Mouse (Mus musculus): ENCODE data around the gene Olfr332. TPM values are rescaled to one million over a fixed set of nuclear protein-coding genes. Genes with fewer than 3 reads are reported as not detected.
"Not testable (repeated sequence)": the region's sequence is repeated elsewhere in the genome, so short reads cannot be mapped to it uniquely, and the experiment has no call there.

The Olfr332 gene
- polyA plus RNA-seq (2015; fragmentation: Nextera tagmentation; extraction: Ambion mirVana) = not detected in 2 replicates

DNA sequence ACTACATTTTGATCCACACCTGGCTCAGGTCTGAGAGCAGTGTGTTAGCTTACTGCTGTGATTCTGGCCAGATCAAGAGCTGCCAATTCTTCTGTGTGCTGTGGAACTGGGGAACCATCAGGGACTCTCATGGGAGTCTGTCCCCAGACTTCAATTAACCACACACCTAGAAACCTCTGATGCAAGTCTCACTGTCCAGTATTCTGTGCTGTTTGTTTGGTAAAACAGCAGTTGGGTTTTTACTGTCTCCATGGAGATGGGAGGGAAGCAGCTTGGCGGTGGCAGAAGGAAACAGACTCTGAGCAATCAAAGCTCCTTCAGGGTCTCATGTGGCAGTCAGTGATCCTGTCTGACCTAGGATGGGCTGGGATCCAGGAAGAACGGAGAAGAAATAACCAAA is at the start of gene Olfr332:
Olfr332 (minus strand) TSS at position 101 of the 400 bp plus-strand sequence.
- H3K36me3 ChIP-seq (ENCODE audit: insufficient read depth, low read length) = no peaks in the 10 kb centered on the region
- no peak for ATAC-seq (ENCODE audit: low FRiP score, low TSS enrichment)
- no peaks in the 10 kb centered on the region for H3K27me3 ChIP-seq (ENCODE audit: insufficient read depth, low read length)
- H3K27ac ChIP-seq (ENCODE audit: low read length) = no peak within 1 kb of the TSS
- H3K9ac ChIP-seq (replicated peaks; ENCODE audit: low read length) = no peak within 1 kb of the TSS
- H3K4me2 ChIP-seq (replicated peaks; ENCODE audit: low read depth, low read length) = no peak within 1 kb of the TSS
- no peaks in the 10 kb centered on the region for H3K4me1 ChIP-seq (ENCODE audit: insufficient read depth, low read length)
- WGBS = 64% methylated on average over 2 of the region's 2 CpGs
- no peaks in the 10 kb centered on the region for H3K9me3 ChIP-seq (ENCODE audit: low read length)
- H3K4me3 ChIP-seq (ENCODE audit: low read length) = no peak within 1 kb of the TSS

DNA sequence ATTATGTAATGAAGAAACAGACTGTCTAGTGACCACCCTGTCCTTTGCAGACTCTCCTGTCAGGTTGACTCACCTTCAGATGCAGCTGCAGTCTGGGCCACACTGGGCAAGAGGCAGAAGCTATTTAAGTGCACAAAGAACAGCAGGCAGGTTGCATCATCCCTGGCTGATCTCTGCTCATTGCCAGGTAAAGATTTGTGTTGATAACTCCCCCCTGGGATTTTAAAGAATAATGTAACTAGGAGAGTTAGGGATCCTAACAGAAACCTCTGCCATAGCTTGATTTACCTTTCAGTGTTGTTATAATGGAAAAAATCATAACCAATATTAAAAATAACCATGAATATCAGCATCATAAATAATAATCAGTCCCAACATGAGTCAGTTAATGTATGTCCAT is 42.4 kb upstream of the Olfr332 start, which contains the start of gene Olfr330:
Olfr330 (minus strand) TSS at position 101 of the 400 bp plus-strand sequence.
- not testable (repeated sequence) for H3K36me3 ChIP-seq (ENCODE audit: insufficient read depth, low read length); H3K9ac ChIP-seq (replicated peaks; ENCODE audit: low read length); ATAC-seq (ENCODE audit: low FRiP score, low TSS enrichment); H3K4me1 ChIP-seq (ENCODE audit: insufficient read depth, low read length); H3K27ac ChIP-seq (ENCODE audit: low read length); H3K4me3 ChIP-seq (ENCODE audit: low read length); H3K27me3 ChIP-seq (ENCODE audit: insufficient read depth, low read length); H3K4me2 ChIP-seq (replicated peaks; ENCODE audit: low read depth, low read length); H3K9me3 ChIP-seq (ENCODE audit: low read length)

DNA sequence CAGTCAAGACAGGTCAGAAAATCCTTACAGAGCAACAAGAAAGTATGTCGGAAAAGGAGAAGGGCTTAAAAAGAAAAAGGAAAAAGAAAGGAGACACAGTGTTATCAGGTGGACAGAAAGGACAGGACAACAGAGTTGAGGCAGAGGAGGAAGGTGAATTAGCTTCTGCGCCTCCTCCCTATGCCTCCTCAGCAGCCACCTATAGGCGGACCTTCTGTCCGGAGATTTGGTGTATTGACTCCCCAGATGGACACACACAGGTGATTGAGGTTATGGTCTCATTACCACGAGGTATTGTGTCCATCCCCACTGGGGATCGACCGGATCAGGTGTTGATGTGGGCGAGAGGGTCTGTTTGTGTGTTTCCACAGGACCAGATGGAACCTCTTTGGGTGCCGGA is 27.4 kb upstream of the Olfr332 start:
- H3K9ac ChIP-seq (replicated peaks; ENCODE audit: low read length) = not testable (repeated sequence)

DNA sequence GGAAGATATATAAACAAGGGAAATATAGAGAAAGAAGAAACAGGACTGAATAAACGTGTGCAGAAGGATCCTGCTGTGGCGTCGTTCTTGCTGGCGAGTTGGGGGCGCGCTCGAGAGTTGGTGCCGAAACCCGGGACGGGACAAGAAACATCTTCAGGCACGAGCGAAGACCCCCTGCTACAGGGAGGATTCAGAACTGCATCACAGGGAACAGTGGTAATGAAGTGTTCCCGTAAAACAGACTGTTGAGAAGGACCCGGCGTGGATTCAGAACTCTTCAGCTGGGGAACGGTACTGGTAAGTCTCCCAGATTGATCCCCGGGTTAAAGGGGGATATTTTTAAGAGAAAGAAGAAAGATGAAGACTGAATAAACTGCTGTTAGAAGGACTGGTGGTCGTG is 26.6 kb upstream of the Olfr332 start:
- not testable (repeated sequence) for H3K4me2 ChIP-seq (replicated peaks; ENCODE audit: low read depth, low read length); H3K36me3 ChIP-seq (ENCODE audit: insufficient read depth, low read length); H3K9ac ChIP-seq (replicated peaks; ENCODE audit: low read length); H3K27ac ChIP-seq (ENCODE audit: low read length); H3K9me3 ChIP-seq (ENCODE audit: low read length); H3K4me1 ChIP-seq (ENCODE audit: insufficient read depth, low read length); H3K27me3 ChIP-seq (ENCODE audit: insufficient read depth, low read length); ATAC-seq (ENCODE audit: low FRiP score, low TSS enrichment); H3K4me3 ChIP-seq (ENCODE audit: low read length)
- WGBS = 95% methylated on average over 15 of the region's 18 CpGs

More for the DNA sequence above, 27.4 kb upstream of the Olfr332 start:
- H3K4me2 ChIP-seq (replicated peaks; ENCODE audit: low read depth, low read length); H3K4me3 ChIP-seq (ENCODE audit: low read length); H3K4me1 ChIP-seq (ENCODE audit: insufficient read depth, low read length); H3K9me3 ChIP-seq (ENCODE audit: low read length); ATAC-seq (ENCODE audit: low FRiP score, low TSS enrichment); H3K36me3 ChIP-seq (ENCODE audit: insufficient read depth, low read length); H3K27me3 ChIP-seq (ENCODE audit: insufficient read depth, low read length); H3K27ac ChIP-seq (ENCODE audit: low read length): not testable (repeated sequence)
- 92% methylated on average over 6 of the region's 9 CpGs for WGBS

DNA sequence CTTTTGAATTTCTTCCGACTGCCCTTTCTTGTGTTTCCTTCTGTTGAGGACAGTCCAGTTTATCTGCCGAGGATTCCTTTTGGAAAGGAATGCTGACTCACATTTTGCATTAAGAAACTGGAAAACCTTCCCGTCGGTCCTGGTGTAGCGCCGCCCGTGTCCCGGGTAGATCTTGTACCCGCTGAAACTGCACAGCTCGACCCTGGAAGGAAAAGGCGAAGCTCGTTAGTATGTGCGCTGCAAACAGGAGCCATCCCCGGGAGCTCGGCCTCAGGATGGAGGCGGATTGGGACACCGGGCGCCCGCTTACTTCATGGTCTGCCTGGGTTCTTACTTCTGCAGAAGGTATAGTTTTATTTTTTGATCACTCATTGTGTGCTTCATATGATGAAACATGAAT is 16.7 kb upstream of the Olfr332 start:
- not testable (repeated sequence) for H3K27me3 ChIP-seq (ENCODE audit: insufficient read depth, low read length); H3K9ac ChIP-seq (replicated peaks; ENCODE audit: low read length); H3K4me3 ChIP-seq (ENCODE audit: low read length); H3K4me1 ChIP-seq (ENCODE audit: insufficient read depth, low read length); H3K9me3 ChIP-seq (ENCODE audit: low read length); ATAC-seq (ENCODE audit: low FRiP score, low TSS enrichment); H3K4me2 ChIP-seq (replicated peaks; ENCODE audit: low read depth, low read length); H3K36me3 ChIP-seq (ENCODE audit: insufficient read depth, low read length); H3K27ac ChIP-seq (ENCODE audit: low read length)
- 91% methylated on average over 19 of the region's 19 CpGs for WGBS

DNA sequence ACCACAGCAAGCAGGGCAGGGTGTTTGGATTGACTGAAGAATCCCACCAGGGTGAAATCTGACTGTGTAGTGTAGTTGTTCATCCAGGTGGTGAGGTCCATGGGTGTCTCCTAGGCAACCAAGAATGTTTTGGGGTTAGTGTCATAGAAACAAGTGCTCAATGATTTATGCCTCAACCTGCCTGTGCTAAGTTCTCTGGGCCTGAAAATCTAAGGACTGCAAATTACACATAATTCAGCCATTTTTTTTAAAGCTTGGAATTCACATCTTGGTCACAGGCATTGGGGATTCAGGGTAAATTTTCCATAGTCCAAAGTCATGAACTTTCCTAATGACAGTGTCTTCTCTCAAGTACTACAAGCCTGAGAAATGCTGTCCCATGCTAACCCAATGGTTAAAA is 10.1 kb upstream of the Olfr332 start, which contains the start of gene Olfr331:
Olfr331 (minus strand) TSS at position 101 of the 400 bp plus-strand sequence.
- not testable (repeated sequence) for H3K27me3 ChIP-seq (ENCODE audit: insufficient read depth, low read length); H3K4me1 ChIP-seq (ENCODE audit: insufficient read depth, low read length); H3K36me3 ChIP-seq (ENCODE audit: insufficient read depth, low read length); H3K9me3 ChIP-seq (ENCODE audit: low read length); ATAC-seq (ENCODE audit: low FRiP score, low TSS enrichment); H3K27ac ChIP-seq (ENCODE audit: low read length); H3K4me3 ChIP-seq (ENCODE audit: low read length); H3K9ac ChIP-seq (replicated peaks; ENCODE audit: low read length); H3K4me2 ChIP-seq (replicated peaks; ENCODE audit: low read depth, low read length)

DNA sequence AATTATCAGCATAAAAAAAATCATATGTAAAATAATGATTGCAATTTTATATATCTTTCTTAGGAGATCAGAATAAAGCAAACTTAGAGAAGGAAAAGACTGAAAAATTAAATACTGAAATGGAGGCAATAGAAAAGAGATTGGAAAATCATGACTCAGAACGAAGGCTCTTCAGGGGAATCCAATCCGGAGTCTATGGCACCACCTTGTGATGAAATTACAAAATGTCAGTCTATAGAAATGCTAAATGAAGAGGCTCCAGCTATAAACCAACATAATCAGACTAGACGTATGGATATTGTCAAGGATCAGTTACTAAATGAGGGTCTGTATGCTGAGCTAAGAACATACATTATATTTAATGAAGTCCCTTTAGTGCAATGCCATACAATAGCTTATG is 6.9 kb upstream of the Olfr332 start:
- Histone ChIP-seq H3K4me1 (ENCODE audit: insufficient read depth, low read length) (no peaks in the 10 kb centered on the region), H3K36me3 (ENCODE audit: insufficient read depth, low read length) (no peaks in the 10 kb centered on the region), H3K27ac (ENCODE audit: low read length) (no peak overlapping the region), H3K4me2 (replicated peaks; ENCODE audit: low read depth, low read length) (no peak overlapping the region), H3K9ac (replicated peaks; ENCODE audit: low read length) (no peak overlapping the region), H3K9me3 (ENCODE audit: low read length) (no peaks in the 10 kb centered on the region), H3K27me3 (ENCODE audit: insufficient read depth, low read length) (no peaks in the 10 kb centered on the region), H3K4me3 (ENCODE audit: low read length) (no peak overlapping the region)
- 46% methylated on average over 3 of the region's 3 CpGs for WGBS
- ATAC-seq (ENCODE audit: low FRiP score, low TSS enrichment) = no peak

DNA sequence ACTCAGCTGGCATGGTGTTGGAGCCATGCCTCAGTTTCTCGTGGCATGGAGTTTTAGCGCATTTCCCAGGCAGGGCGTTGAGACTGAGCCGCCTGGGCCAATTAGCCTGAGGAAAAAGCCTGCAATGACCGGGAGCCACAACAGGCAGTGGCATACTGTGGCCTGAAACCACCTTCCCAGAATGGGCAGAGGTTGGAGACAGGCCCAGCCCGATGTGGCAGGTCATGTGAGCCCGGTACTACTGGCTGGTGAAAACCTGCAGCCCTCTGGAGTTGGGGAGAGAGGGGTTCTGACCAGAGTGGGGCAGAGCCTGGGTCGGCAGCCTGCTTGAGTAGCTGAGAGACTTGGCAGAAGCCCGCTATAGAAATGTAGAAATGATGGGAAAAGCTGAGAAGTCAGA is 6.4 kb upstream of the Olfr332 start:
- H3K9ac ChIP-seq (replicated peaks; ENCODE audit: low read length) = no peak overlapping the region
- H3K27me3 ChIP-seq (ENCODE audit: insufficient read depth, low read length) = no peaks in the 10 kb centered on the region
- H3K9me3 ChIP-seq (ENCODE audit: low read length) = no peaks in the 10 kb centered on the region
- H3K27ac ChIP-seq (ENCODE audit: low read length) = no peak overlapping the region
- no peaks in the 10 kb centered on the region for H3K36me3 ChIP-seq (ENCODE audit: insufficient read depth, low read length)
- no peaks in the 10 kb centered on the region for H3K4me1 ChIP-seq (ENCODE audit: insufficient read depth, low read length)
- no peak for ATAC-seq (ENCODE audit: low FRiP score, low TSS enrichment)
- H3K4me2 ChIP-seq (replicated peaks; ENCODE audit: low read depth, low read length) = no peak overlapping the region
- WGBS = 82% methylated on average over 9 of the region's 9 CpGs
- no peak overlapping the region for H3K4me3 ChIP-seq (ENCODE audit: low read length)

DNA sequence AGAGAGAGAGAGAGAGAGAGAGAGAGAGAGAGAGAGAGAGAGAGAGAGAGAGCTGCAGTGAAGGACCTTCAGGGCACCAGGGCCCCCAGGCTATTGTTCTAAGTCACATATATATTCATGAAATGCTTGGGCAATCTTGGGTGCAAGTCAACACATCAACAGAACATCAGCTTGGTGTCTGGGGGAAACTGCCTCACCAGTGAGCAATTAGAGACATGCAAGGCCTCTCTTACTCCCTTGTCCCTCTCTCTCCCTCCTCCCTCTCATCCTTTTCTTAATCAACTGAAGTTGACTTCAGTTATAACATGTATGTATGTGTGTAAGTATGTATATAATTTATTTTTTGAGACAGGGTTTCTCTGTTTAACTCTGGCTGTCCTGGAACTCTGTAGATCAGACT is 30.2 kb downstream of the Olfr332 start, which contains the start of gene Olfr30:
Olfr30 (minus strand) TSS at position 101 of the 400 bp plus-strand sequence.
- Histone ChIP-seq H3K27me3 (ENCODE audit: insufficient read depth, low read length) (no peaks in the 10 kb centered on the region), H3K27ac (ENCODE audit: low read length) (no peak within 1 kb of the TSS), H3K4me3 (ENCODE audit: low read length) (no peak within 1 kb of the TSS), H3K9me3 (ENCODE audit: low read length) (no peaks in the 10 kb centered on the region), H3K9ac (replicated peaks; ENCODE audit: low read length) (no peak within 1 kb of the TSS), H3K36me3 (ENCODE audit: insufficient read depth, low read length) (no peaks in the 10 kb centered on the region), H3K4me1 (ENCODE audit: insufficient read depth, low read length) (no peaks in the 10 kb centered on the region), H3K4me2 (replicated peaks; ENCODE audit: low read depth, low read length) (no peak within 1 kb of the TSS)
- ATAC-seq (ENCODE audit: low FRiP score, low TSS enrichment) = no peak

DNA sequence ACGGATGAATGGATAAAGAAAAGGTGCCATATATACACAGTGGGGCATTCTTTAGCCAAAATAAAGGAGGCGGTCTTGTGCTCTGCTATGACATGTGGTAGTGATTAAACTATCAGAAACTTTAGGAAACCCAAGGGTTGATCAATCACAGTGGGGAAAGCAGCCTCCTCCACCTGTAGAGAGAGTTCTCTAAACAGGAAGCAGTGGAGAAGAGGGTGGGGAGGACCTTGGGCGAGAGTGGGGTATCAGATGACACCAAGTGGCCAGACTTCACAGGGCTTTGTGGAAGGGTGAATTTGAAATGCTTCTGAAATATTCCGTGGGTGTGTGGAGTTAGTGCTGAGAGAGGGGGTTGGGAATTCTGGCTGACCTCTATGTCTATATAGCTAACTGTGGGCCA is 38.8 kb downstream of the Olfr332 start:
- H3K4me1 ChIP-seq (ENCODE audit: insufficient read depth, low read length) = no peaks in the 10 kb centered on the region
- no peak overlapping the region for H3K27ac ChIP-seq (ENCODE audit: low read length)
- H3K4me2 ChIP-seq (replicated peaks; ENCODE audit: low read depth, low read length) = no peak overlapping the region
- no peak for ATAC-seq (ENCODE audit: low FRiP score, low TSS enrichment)
- no peak overlapping the region for H3K9ac ChIP-seq (replicated peaks; ENCODE audit: low read length)
- 37% methylated on average over 4 of the region's 4 CpGs for WGBS
- no peak overlapping the region for H3K4me3 ChIP-seq (ENCODE audit: low read length)
- no peaks in the 10 kb centered on the region for H3K9me3 ChIP-seq (ENCODE audit: low read length)
- no peaks in the 10 kb centered on the region for H3K27me3 ChIP-seq (ENCODE audit: insufficient read depth, low read length)
- H3K36me3 ChIP-seq (ENCODE audit: insufficient read depth, low read length) = no peaks in the 10 kb centered on the region
